Mouse (Mus musculus) liver, postnatal 0 days (tissue): ENCODE measurements around the gene Zfp865. TPM values are rescaled to one million over a fixed set of nuclear protein-coding genes. Genes with fewer than 3 reads are reported as not detected.

Experiments
- ATAC-seq: fragments of 200-750 bp; cut with Nextera tagmentation; 2 replicates; pipeline ENCODE4 v1.8.0; 2017; ENCODE audit warnings: mild to moderate bottlenecking, moderate library complexity
- DNase-seq: peaks from one replicate; pipeline ENCODE4 v3.0.0-alpha.2; 2016
- H3K27ac ChIP-seq: fragments of 300-500 bp; sonication (generic); 2 replicates; pipeline ENCODE4 v1.5.1; 2014; ENCODE audit warnings: antibody characterized with exemption, moderate library complexity, mild to moderate bottlenecking, low read depth
- H3K27me3 ChIP-seq: fragments of 300-500 bp; sonication (generic); 2 replicates; pipeline ENCODE4 v1.6.1; 2014; ENCODE audit warnings: low read length, control low read depth, mixed read lengths; ENCODE audit not compliant: insufficient read depth
- H3K36me3 ChIP-seq: fragments of 300-500 bp; sonication (generic); replicated peaks from 2 replicates; pipeline ENCODE4 v1.6.1; 2014; ENCODE audit warnings: mild to moderate bottlenecking, control low read depth, low read length, moderate library complexity, mixed read lengths; ENCODE audit not compliant: insufficient read depth
- H3K4me1 ChIP-seq: fragments of 300-500 bp; sonication (generic); 2 replicates; pipeline ENCODE4 v1.6.1; 2014; ENCODE audit warnings: antibody characterized with exemption, mild to moderate bottlenecking, control low read depth; ENCODE audit not compliant: insufficient read depth
- H3K4me2 ChIP-seq: fragments of 300-500 bp; sonication (generic); 2 replicates; pipeline ENCODE4 v1.6.1; 2014; ENCODE audit warnings: low read depth, mild to moderate bottlenecking, low read length, moderate library complexity, mixed read lengths
- H3K4me3 ChIP-seq: fragments of 300-500 bp; sonication (generic); 2 replicates; pipeline ENCODE4 v1.5.1; 2014; ENCODE audit warnings: low read depth, low read length
- H3K9ac ChIP-seq: fragments of 300-500 bp; sonication (generic); replicated peaks from 2 replicates; pipeline ENCODE4 v1.6.1; 2014; ENCODE audit warnings: mild to moderate bottlenecking, moderate library complexity
- H3K9me3 ChIP-seq: fragments of 300-500 bp; sonication (generic); 2 replicates; pipeline ENCODE4 v1.6.1; 2016; ENCODE audit warnings: mild to moderate bottlenecking, control low read depth, low read length, mixed read lengths
- CTCF ChIP-seq: sonication (generic); IDR thresholded peaks from 2 replicates; pipeline ENCODE4 v1.5.1; 2016; ENCODE audit warnings: antibody characterized with exemption, low read depth
- EP300 ChIP-seq: IDR thresholded peaks from 2 replicates; pipeline ENCODE4 v1.6.1; 2016; ENCODE audit warnings: antibody characterized with exemption, low read depth, mild to moderate bottlenecking
- WGBS: fragments of 180-500 bp; shearing (Covaris S2); extraction: QIAGEN DNeasy Blood & Tissue Kit; methylation state at CpG from one replicate; pipeline ENCODE4 v1.1.7; 2014; ENCODE audit not compliant: insufficient replicate concordance; 5-methylcytosine and 5-hydroxymethylcytosine counted together
- polyA plus RNA-seq: library from polyadenylated mRNA; unstranded; fragments of >200 nt; fragmentation: Nextera tagmentation; extraction: Ambion mirVana; gene quantifications from 2 replicates; pipeline ENCODE4 v1.2.1, GENCODE M21; 2015

Gene Zfp865
- polyA plus RNA-seq, 1 experiment from 2014 or later: 1.3 TPM

DNA sequence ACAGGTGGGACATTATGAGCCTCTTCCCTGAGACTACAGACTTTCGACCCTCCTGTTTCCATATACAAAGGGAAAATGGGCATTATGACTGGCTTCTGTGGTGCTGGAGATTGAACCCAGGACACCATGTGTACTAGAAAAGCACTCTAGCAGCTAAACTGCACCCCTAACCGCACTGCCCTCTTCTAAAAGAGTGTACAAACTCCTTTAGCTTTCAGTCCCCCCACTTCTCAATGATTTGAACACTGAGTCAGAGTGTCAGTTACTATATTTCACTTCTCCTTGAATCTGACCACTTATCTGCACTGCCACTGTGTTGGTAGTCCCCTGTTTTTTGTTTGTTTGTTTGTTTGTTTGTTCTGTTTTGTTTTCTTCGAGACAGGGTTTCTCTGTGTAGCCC is 13.6 kb downstream of the Zfp865 start, which contains the start of gene 4632433K11Rik:
Gene 4632433K11Rik (plus strand): TSS at position 301 of the 400 bp plus-strand sequence.
- peaks cover 12% of the 10 kb centered on the region for H3K4me1 ChIP-seq
- DNase-seq: no peak
- H3K27me3 ChIP-seq: no peaks in the 10 kb centered on the region
- ATAC-seq: no peak
- no peak within 1 kb of the TSS for H3K4me3 ChIP-seq
- 75% methylated on average over 3 of the region's 3 CpGs for WGBS
- TF ChIP-seq CTCF (no peak), EP300 (no peak)
- H3K9me3 ChIP-seq: peaks cover 29% of the 10 kb centered on the region
- H3K9ac ChIP-seq: no peak within 1 kb of the TSS
- H3K36me3 ChIP-seq: peaks cover 41% of the 10 kb centered on the region
- no peak within 1 kb of the TSS for H3K4me2 ChIP-seq
- H3K27ac ChIP-seq: no peak within 1 kb of the TSS

DNA sequence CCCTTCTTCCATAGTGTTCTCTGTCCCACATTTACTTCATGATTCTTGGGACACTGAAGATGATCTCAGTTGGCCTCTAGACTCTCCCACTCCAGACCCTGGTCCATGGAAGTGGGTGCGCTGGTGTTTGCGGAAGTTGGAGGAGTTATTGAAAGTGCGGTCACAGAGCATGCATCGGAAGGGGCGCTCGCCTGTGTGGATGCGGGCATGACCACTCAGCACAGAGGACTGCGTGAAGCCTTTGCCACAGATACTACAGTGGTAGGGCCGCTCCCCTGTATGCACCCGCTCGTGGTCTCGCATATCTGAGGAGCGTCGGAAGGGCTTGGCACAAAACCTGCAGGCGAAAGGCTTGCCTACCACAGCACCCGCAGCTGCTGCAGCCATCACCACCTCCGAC is 15.5 kb downstream of the Zfp865 start:
- H3K9ac ChIP-seq: no peak overlapping the region
- no peaks in the 10 kb centered on the region for H3K27me3 ChIP-seq
- DNase-seq (no peak), ATAC-seq (no peak)
- peaks cover 14% of the 10 kb centered on the region for H3K9me3 ChIP-seq
- TF ChIP-seq CTCF (no peak), EP300 (no peak)
- H3K27ac ChIP-seq: no peak overlapping the region
- peaks cover 23% of the 10 kb centered on the region for H3K36me3 ChIP-seq
- no peak overlapping the region for H3K4me3 ChIP-seq
- no peak overlapping the region for H3K4me2 ChIP-seq
- WGBS: 94% methylated on average over 17 of the region's 17 CpGs
- peaks cover 14% of the 10 kb centered on the region for H3K4me1 ChIP-seq

DNA sequence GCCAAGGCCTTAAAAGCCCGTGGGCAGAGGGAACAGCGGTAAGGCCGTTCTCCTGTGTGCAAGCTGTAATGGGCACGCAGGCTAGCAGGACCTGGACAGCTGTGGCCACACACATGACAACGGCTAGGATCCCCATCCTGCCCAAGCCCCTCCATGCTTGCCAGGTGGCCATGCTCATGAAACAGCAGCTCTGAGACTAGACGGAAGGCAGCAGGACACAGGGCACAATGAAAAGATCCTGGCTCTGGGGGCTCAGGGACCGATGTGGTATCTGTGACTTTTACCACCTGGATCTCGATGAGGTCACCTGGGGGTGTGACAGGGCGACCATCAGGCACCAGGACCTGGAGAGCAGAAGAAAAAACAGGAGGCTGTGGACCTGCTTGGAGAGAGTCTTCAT is 16.0 kb downstream of the Zfp865 start:
- Histone ChIP-seq H3K9me3 (peaks cover 9% of the 10 kb centered on the region), H3K9ac (no peak overlapping the region), H3K4me3 (no peak overlapping the region), H3K27me3 (no peaks in the 10 kb centered on the region), H3K4me1 (peaks cover 14% of the 10 kb centered on the region), H3K4me2 (no peak overlapping the region), H3K27ac (no peak overlapping the region), H3K36me3 (peaks cover 18% of the 10 kb centered on the region)
- WGBS: 89% methylated on average over 9 of the region's 9 CpGs
- no peak for ATAC-seq
- no peak for TF ChIP-seq EP300
- TF ChIP-seq CTCF: no peak
- DNase-seq: no peak

DNA sequence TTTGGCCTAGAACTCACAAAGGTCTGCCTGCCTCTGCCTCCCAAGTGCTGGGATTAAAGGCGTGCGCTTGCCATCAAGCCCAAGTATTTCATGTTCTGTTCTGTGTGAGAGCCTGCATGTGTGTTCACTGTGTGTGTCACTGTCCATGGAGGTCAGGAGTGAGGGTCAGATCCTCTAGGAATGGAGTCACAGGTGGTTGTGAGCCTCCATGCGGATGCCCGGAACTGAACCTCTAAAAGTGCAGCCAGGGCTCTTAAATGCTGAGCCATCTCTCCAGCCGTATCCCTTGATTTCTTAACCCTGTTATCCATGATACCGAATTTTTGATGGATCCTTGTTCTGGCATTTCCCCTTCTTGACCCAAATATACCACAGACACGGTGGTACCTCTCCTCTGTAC is 16.9 kb downstream of the Zfp865 start:
- H3K4me2 ChIP-seq: no peak overlapping the region
- 88% methylated on average over 7 of the region's 7 CpGs for WGBS

DNA sequence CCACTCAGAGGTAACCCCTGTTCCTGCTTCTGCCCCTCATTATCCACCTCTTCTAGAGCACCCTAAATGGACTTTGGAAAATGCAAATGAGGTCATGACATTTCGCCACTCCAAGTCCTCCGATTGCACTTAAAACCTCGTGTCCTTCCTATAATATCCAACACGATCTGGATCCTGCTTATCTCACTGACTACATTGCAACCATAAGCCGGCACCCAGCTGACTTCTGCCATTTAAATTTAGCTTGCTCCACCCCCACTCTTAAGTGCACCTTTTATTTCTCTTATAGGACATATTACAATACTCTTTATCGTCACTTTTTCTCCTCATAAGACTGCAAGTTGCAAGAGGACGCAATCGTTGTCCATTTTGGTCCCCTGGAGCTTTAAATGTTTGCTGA is 17.3 kb downstream of the Zfp865 start:
- TF ChIP-seq CTCF: no peak
- TF ChIP-seq EP300: no peak
- Histone ChIP-seq H3K4me2 (peak overlapping the region; percentile 69), H3K27me3 (no peaks in the 10 kb centered on the region), H3K9me3 (no peaks in the 10 kb centered on the region), H3K27ac (peak overlapping the region; percentile 94; the same call in 1 of the 2 replicates), H3K36me3 (peaks cover 5% of the 10 kb centered on the region), H3K4me3 (peak overlapping the region; percentile 67; the same call in 1 of the 2 replicates), H3K9ac (no peak overlapping the region; the same call in 1 of the 2 replicates), H3K4me1 (peaks cover 14% of the 10 kb centered on the region)
- ATAC-seq: no peak
- WGBS: 72% methylated on average over 8 of the region's 8 CpGs
- no peak for DNase-seq

More for the DNA sequence above, 16.9 kb downstream of the Zfp865 start:
- Histone ChIP-seq H3K9ac (no peak overlapping the region), H3K36me3 (peaks cover 9% of the 10 kb centered on the region), H3K27ac (no peak overlapping the region), H3K4me3 (no peak overlapping the region), H3K27me3 (no peaks in the 10 kb centered on the region), H3K4me1 (peaks cover 14% of the 10 kb centered on the region), H3K9me3 (0 out of 2 replicates have a peak, but pooled peaks cover 1% of the 10 kb centered on the region)
- ATAC-seq (no peak), DNase-seq (no peak)
- no peak for TF ChIP-seq EP300
- no peak for TF ChIP-seq CTCF

DNA sequence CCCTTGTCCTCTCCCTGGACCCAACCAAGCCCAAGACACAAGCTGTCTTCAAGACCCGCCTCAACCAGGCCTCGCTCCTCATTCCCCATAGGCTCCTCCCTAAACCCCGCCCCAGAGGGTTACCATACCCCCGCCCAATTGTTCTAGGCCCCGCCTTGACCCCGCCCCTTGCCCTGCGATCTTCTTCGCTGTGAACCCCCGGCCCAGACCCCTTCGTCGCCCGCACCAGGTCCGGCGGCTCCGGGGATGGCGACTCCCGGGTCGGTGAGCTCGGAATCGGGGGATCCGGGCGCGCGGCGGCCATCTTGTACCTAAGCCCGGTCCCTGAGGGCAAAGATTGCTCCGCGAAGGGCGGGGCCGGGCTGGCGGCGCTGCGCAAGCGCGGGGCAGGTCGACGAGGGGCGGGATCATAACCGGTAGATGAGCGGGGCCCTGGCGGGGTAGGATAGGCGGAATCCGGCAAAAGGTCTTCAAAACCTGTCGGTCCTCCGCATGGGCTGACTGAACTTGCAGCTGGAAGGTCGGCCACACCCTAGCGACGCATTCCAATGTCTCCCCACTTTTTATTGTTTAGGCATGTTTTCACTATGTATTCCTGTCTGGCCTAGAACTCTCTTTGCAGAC is 18.0 kb downstream of the Zfp865 start, which contains the start of gene Zfp784:
Gene Zfp784 (minus strand): TSS at position 338 of the 624 bp plus-strand sequence.
- Histone ChIP-seq H3K36me3 (no peaks in the 10 kb centered on the region; the same call in none of the 2 replicates), H3K9ac (peak within 1 kb of the TSS; percentile 68), H3K9me3 (no peaks in the 10 kb centered on the region), H3K4me2 (peak within 1 kb of the TSS; percentile 69), H3K4me3 (peak within 1 kb of the TSS; percentile 67), H3K27me3 (no peaks in the 10 kb centered on the region), H3K4me1 (peaks cover 14% of the 10 kb centered on the region), H3K27ac (peak within 1 kb of the TSS; percentile 94)
- peak; percentile 99 for ATAC-seq
- peak; percentile 94 for DNase-seq
- WGBS: under 1% methylated on average over 46 of the region's 48 CpGs
- TF ChIP-seq EP300 (peak; percentile 17; the same call in 1 of the 2 replicates), CTCF (no peak)
